Mouse (Mus musculus): ENCODE measurements around the gene Prdx3. TPM values are rescaled to one million over a fixed set of nuclear protein-coding genes. Genes with fewer than 3 reads are reported as not detected.

Gene Prdx3
- 62.5 TPM for polyA plus RNA-seq (2014; fragmentation: Illumina TruSeq; extraction: RNeasy Lipid Tissue Mini Kit (QIAGEN cat#74804); ENCODE audit: insufficient read depth, low read depth, low replicate concordance)

DNA sequence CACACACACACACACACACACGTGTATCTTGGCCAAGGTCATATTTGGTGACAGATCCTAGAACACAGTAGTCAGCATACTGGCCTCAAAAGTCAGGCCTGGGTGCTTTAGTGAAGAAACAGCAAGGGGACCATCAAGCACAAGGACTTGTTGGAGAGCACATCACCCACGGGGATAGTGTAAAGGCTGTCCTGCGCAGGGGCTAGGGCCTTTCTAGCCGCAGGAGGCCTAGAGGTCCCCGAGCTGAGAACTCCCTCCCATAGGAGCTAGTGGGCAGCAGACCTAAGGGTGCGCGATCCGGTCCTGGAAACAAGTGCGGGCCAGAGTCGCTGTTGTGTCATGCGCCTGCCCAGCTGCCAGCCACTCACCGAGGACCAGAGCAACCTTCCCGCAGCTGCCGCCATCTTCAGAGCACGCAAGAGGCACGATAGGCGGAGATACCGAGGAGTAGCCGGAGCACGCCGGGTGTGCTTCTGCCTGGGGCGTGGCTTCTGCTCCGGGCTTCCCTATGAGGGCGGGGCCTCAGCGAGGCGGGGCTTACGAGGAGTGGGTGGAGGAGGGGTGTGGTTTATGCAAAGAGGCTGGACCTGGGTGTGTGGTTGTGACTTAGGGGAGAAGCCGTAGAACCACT, at the start of gene Prdx3:
TSS of gene Prdx3 (minus strand) at position 493 of the 631 bp plus-strand sequence.

DNA sequence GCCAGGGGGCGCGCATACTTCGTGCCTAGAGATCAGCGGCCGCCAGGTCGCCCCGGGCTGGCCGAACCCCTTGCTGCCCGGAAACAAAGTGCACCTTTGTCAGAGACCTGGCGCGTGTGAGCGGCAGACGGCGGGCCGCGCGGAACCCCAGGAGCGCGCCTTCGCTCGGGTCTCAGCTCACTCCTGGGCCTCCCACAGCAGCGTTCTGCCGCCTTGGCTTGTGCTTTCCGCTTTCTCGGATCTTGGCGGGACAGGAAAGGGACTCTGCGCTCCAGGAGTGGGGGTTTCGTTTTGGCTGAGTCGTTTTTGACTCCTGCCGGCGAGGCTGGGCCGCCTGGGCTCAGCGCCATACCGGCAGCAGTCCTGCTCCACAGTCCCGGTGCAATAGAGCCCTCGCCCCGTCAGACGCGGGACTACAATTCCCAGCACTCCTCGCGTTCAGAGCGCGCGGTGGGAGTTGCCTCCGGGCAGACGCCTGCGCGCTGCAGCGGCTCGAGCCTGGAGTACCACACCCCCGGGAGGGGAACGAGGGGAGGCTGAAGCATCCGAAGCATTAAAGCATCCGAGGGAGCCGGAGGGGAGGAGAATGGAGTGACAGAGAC, 15.5 kb upstream of the Prdx3 start, which contains the start of gene Grk5:
TSS of gene Grk5 (plus strand) at position 36 of the 602 bp plus-strand sequence.

DNA sequence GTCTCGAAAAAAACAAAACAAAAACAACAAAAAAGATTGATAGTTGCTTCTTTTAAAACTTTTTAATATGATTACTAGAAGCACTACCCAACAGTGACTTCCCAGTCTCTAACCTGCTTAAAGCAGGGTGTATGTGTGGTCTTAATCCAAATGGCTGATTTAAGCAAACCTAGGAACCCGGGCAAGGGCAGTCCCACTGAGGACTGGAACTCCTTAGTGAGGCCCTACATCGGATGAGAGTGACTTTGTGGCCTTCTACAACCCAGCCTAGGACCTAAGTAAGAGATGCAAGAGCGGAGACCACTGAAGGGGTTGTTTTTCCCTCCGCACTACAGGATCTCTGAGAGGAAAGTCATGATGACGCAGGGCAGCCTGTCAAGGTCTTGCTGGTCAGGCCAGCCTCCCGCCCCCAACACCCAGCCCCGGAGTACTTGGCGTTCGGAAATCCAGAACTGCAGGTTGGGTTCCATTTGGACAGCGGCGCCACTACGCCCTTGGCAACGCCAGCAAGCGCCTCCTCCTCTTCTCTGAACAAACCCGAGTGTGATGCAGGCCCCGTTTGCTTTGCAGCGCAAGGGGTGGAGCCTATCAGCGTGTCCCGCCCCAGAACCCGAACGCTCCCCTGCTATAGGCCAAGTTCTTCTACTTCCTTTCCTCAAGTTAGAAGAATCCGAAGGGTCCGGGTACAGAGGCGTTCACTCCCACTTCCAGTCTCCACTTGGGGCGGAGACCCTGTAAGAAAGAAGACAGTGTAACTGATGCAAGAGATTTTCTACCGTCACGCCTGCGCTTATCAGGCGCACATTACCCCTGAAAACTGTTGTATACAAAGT, 13.3 kb downstream of the Prdx3 start, which contains the start of gene Sfxn4:
TSS of gene Sfxn4 (minus strand) at position 612 of the 833 bp plus-strand sequence.

Other genes starting within 250 kb of the Prdx3 start
- 0.71 TPM for gene Nanos1, start 118.6 kb downstream of the Prdx3 start, polyA plus RNA-seq (2014; fragmentation: Illumina TruSeq; extraction: RNeasy Lipid Tissue Mini Kit (QIAGEN cat#74804); ENCODE audit: insufficient read depth, low read depth, low replicate concordance)
- gene Eif3a, start 83.9 kb downstream of the Prdx3 start, polyA plus RNA-seq (2014; fragmentation: Illumina TruSeq; extraction: RNeasy Lipid Tissue Mini Kit (QIAGEN cat#74804); ENCODE audit: insufficient read depth, low read depth, low replicate concordance), result 50.9 TPM
- gene Fam45a, start 63.0 kb downstream of the Prdx3 start, polyA plus RNA-seq (2014; fragmentation: Illumina TruSeq; extraction: RNeasy Lipid Tissue Mini Kit (QIAGEN cat#74804); ENCODE audit: insufficient read depth, low read depth, low replicate concordance), result 16.2 TPM
- 4.9 TPM for gene Sfxn4, start 13.1 kb downstream of the Prdx3 start, polyA plus RNA-seq (2014; fragmentation: Illumina TruSeq; extraction: RNeasy Lipid Tissue Mini Kit (QIAGEN cat#74804); ENCODE audit: insufficient read depth, low read depth, low replicate concordance)
- gene Grk5, start 15.2 kb upstream of the Prdx3 start, polyA plus RNA-seq (2014; fragmentation: Illumina TruSeq; extraction: RNeasy Lipid Tissue Mini Kit (QIAGEN cat#74804); ENCODE audit: insufficient read depth, low read depth, low replicate concordance), result 19.3 TPM

All from lung, adult 10 weeks (tissue).